Mouse (Mus musculus) liver, embryonic 13.5 days (tissue): ENCODE data around the gene Slc39a3. TPM values are rescaled to one million over a fixed set of nuclear protein-coding genes. Genes with fewer than 3 reads are reported as not detected.

Experiments used
- ATAC-seq: fragments of 200-750 bp; cut with Nextera tagmentation; 2 replicates; pipeline ENCODE4 v1.8.0; 2017; ENCODE audit warnings: low read depth, mild to moderate bottlenecking, moderate number of reproducible peaks, moderate library complexity
- DNase-seq: peaks from one replicate; pipeline ENCODE4 v3.0.0; 2022
- H3K27ac ChIP-seq: fragments of 300-500 bp; sonication (generic); 2 replicates; pipeline ENCODE4 v1.5.1; 2015; ENCODE audit warnings: moderate library complexity, mild to moderate bottlenecking, inconsistent platforms
- H3K27me3 ChIP-seq: fragments of 300-500 bp; sonication (generic); 2 replicates; pipeline ENCODE4 v1.6.1; 2015; ENCODE audit warnings: mild to moderate bottlenecking, inconsistent platforms
- H3K36me3 ChIP-seq: fragments of 300-500 bp; sonication (generic); 2 replicates; pipeline ENCODE4 v1.6.1; 2015; ENCODE audit warnings: mild to moderate bottlenecking, inconsistent platforms
- H3K4me1 ChIP-seq: fragments of 300-500 bp; sonication (generic); replicated peaks from 2 replicates; pipeline ENCODE4 v1.6.1; 2015; ENCODE audit warnings: inconsistent platforms
- H3K4me2 ChIP-seq: fragments of 300-500 bp; sonication (generic); 2 replicates; pipeline ENCODE4 v1.6.1; 2015; ENCODE audit warnings: inconsistent platforms, mild to moderate bottlenecking, moderate library complexity
- H3K4me3 ChIP-seq: fragments of 300-500 bp; sonication (generic); replicated peaks from 2 replicates; pipeline ENCODE4 v1.5.1; 2015; ENCODE audit warnings: mild to moderate bottlenecking, inconsistent platforms
- H3K9ac ChIP-seq: fragments of 300-500 bp; sonication (generic); 2 replicates; pipeline ENCODE4 v1.6.1; 2015; ENCODE audit warnings: mild to moderate bottlenecking, inconsistent platforms
- H3K9me3 ChIP-seq: fragments of 300-500 bp; sonication (generic); replicated peaks from 2 replicates; pipeline ENCODE4 v1.6.1; 2016; ENCODE audit warnings: inconsistent platforms
- WGBS: fragments of 180-500 bp; shearing (Covaris S2); methylation state at CpG from one replicate; pipeline ENCODE4 v1.1.7; 2015; ENCODE audit not compliant: insufficient replicate concordance; 5-methylcytosine and 5-hydroxymethylcytosine counted together
- polyA plus RNA-seq: library from polyadenylated mRNA; unstranded; fragments of >200 nt; fragmentation: Nextera tagmentation; extraction: Ambion mirVana; gene quantifications from 2 replicates; pipeline ENCODE4 v1.2.1, GENCODE M21; 2015

Slc39a3 gene
- polyA plus RNA-seq, 1 experiment from 2014 or later: 5.7 TPM

GRCm38 (mm10) chr10:81041458-81042175 is 4.4 kb upstream of the Slc39a3 start:
- ATAC-seq (no peak), DNase-seq (peak; percentile 42)
- no peak overlapping the region for H3K4me2 ChIP-seq
- no peak overlapping the region for H3K27ac ChIP-seq
- H3K9ac ChIP-seq: no peak overlapping the region
- no peak overlapping the region for H3K4me3 ChIP-seq
- 30% methylated on average over 13 of the region's 13 CpGs for WGBS
- no peaks in the 10 kb centered on the region for H3K27me3 ChIP-seq
- H3K36me3 ChIP-seq: peaks cover 38% of the 10 kb centered on the region
- peaks cover 8% of the 10 kb centered on the region for H3K4me1 ChIP-seq
- H3K9me3 ChIP-seq: no peaks in the 10 kb centered on the region

- Histone ChIP-seq H3K4me3 (peak overlapping the region; percentile 80; the same call in 1 of the 2 replicates), H3K27ac (no peak overlapping the region), H3K4me1 (peaks cover 8% of the 10 kb centered on the region), H3K4me2 (peak overlapping the region; percentile 78), H3K9ac (no peak overlapping the region), H3K9me3 (no peaks in the 10 kb centered on the region), H3K36me3 (peaks cover 10% of the 10 kb centered on the region), H3K27me3 (no peaks in the 10 kb centered on the region)
- no peak for DNase-seq
- 71% methylated on average over 7 of the region's 7 CpGs for WGBS
- ATAC-seq: no peak
Measured at GRCm38 (mm10) chr10:81036251-81036650, 975 bp downstream of the Slc39a3 start.

- Histone ChIP-seq H3K9me3 (no peaks in the 10 kb centered on the region), H3K27ac (no peak overlapping the region), H3K4me1 (peaks cover 11% of the 10 kb centered on the region), H3K4me3 (no peak overlapping the region), H3K9ac (no peak overlapping the region), H3K27me3 (no peaks in the 10 kb centered on the region), H3K36me3 (peaks cover 14% of the 10 kb centered on the region), H3K4me2 (no peak overlapping the region)
- DNase-seq (no peak), ATAC-seq (no peak)
- 68% methylated on average over 10 of the region's 10 CpGs for WGBS
Measured at GRCm38 (mm10) chr10:81033586-81033985, 3.6 kb downstream of the Slc39a3 start.

- Histone ChIP-seq H3K9me3 (no peaks in the 10 kb centered on the region), H3K27ac (no peak overlapping the region), H3K4me3 (no peak overlapping the region), H3K4me1 (peaks cover 13% of the 10 kb centered on the region), H3K9ac (no peak overlapping the region), H3K36me3 (peaks cover 14% of the 10 kb centered on the region), H3K4me2 (no peak overlapping the region), H3K27me3 (peaks cover 24% of the 10 kb centered on the region)
- WGBS: 64% methylated on average over 10 of the region's 10 CpGs
- ATAC-seq (no peak), DNase-seq (no peak)
Measured at GRCm38 (mm10) chr10:81029031-81029430, 8.2 kb downstream of the Slc39a3 start.

GRCm38 (mm10) chr10:81028219-81028618 is 9.0 kb downstream of the Slc39a3 start:
- ATAC-seq (no peak), DNase-seq (no peak)
- Histone ChIP-seq H3K27me3 (peaks cover 33% of the 10 kb centered on the region), H3K4me3 (no peak overlapping the region), H3K36me3 (peaks cover 14% of the 10 kb centered on the region), H3K4me2 (no peak overlapping the region), H3K9me3 (no peaks in the 10 kb centered on the region), H3K9ac (no peak overlapping the region), H3K4me1 (peaks cover 13% of the 10 kb centered on the region), H3K27ac (no peak overlapping the region)

- Histone ChIP-seq H3K27ac (no peak overlapping the region), H3K4me1 (peaks cover 13% of the 10 kb centered on the region), H3K36me3 (peaks cover 11% of the 10 kb centered on the region), H3K9me3 (no peaks in the 10 kb centered on the region), H3K4me3 (no peak overlapping the region), H3K27me3 (peaks cover 41% of the 10 kb centered on the region), H3K9ac (no peak overlapping the region), H3K4me2 (no peak overlapping the region)
- 38% methylated on average over 4 of the region's 4 CpGs for WGBS
- DNase-seq (no peak), ATAC-seq (no peak)
Measured at GRCm38 (mm10) chr10:81027331-81027730, 9.9 kb downstream of the Slc39a3 start.

- peaks cover 13% of the 10 kb centered on the region for H3K4me1 ChIP-seq
- ATAC-seq (no peak), DNase-seq (no peak)
- H3K4me2 ChIP-seq: no peak overlapping the region
- peaks cover 9% of the 10 kb centered on the region for H3K36me3 ChIP-seq
- peaks cover 46% of the 10 kb centered on the region for H3K27me3 ChIP-seq
- WGBS: 81% methylated on average over 5 of the region's 5 CpGs
- no peak overlapping the region for H3K4me3 ChIP-seq
- no peaks in the 10 kb centered on the region for H3K9me3 ChIP-seq
- no peak overlapping the region for H3K9ac ChIP-seq
- no peak overlapping the region for H3K27ac ChIP-seq
Measured at GRCm38 (mm10) chr10:81026857-81027256, 10.4 kb downstream of the Slc39a3 start.

- H3K27ac ChIP-seq: no peak within 1 kb of the TSS
- H3K9ac ChIP-seq: no peak within 1 kb of the TSS
- H3K27me3 ChIP-seq: peaks cover 57% of the 10 kb centered on the region
- H3K4me1 ChIP-seq: peaks cover 13% of the 10 kb centered on the region
- H3K4me2 ChIP-seq: peak within 1 kb of the TSS; percentile 51
- H3K9me3 ChIP-seq: no peaks in the 10 kb centered on the region
- no peaks in the 10 kb centered on the region for H3K36me3 ChIP-seq
- peak within 1 kb of the TSS; percentile 20; the same call in 1 of the 2 replicates for H3K4me3 ChIP-seq
- no peak for ATAC-seq
- no peak for DNase-seq
- whole genome bisulfite sequencing: 49% methylated on average over 12 of the region's 12 CpGs
Measured at GRCm38 (mm10) chr10:81025639-81026275, 11.5 kb downstream of the Slc39a3 start, which contains the start of gene Diras1. Gene Diras1, minus strand, starts transcription at chr10:81025662.

- Histone ChIP-seq H3K9ac (no peak overlapping the region), H3K4me1 (peaks cover 13% of the 10 kb centered on the region), H3K9me3 (no peaks in the 10 kb centered on the region), H3K4me2 (peak overlapping the region; percentile 51), H3K36me3 (no peaks in the 10 kb centered on the region), H3K4me3 (peak overlapping the region; percentile 20; the same call in 1 of the 2 replicates), H3K27me3 (peaks cover 63% of the 10 kb centered on the region), H3K27ac (no peak overlapping the region)
- ATAC-seq (no peak), DNase-seq (no peak)
- 3% methylated on average over 38 of the region's 43 CpGs for WGBS
Measured at GRCm38 (mm10) chr10:81025047-81025621, 12.1 kb downstream of the Slc39a3 start.

- 58% methylated on average over 5 of the region's 5 CpGs for WGBS
- no peak for ATAC-seq
- H3K4me3 ChIP-seq: no peak overlapping the region
Measured at GRCm38 (mm10) chr10:81024346-81024937, 12.8 kb downstream of the Slc39a3 start.

GRCm38 (mm10) chr10:81022744-81023143 is 14.5 kb downstream of the Slc39a3 start:
- no peak overlapping the region for H3K4me2 ChIP-seq
- no peaks in the 10 kb centered on the region for H3K36me3 ChIP-seq
- DNase-seq: no peak
- peaks cover 10% of the 10 kb centered on the region for H3K4me1 ChIP-seq
- WGBS: 43% methylated on average over 8 of the region's 8 CpGs
- no peak overlapping the region for H3K4me3 ChIP-seq
- H3K27me3 ChIP-seq: peaks cover 64% of the 10 kb centered on the region
- no peak overlapping the region for H3K27ac ChIP-seq
- no peaks in the 10 kb centered on the region for H3K9me3 ChIP-seq
- H3K9ac ChIP-seq: no peak overlapping the region
- ATAC-seq: no peak

More at GRCm38 (mm10) chr10:81024346-81024937, 12.8 kb downstream of the Slc39a3 start:
- Histone ChIP-seq H3K27me3 (peaks cover 64% of the 10 kb centered on the region), H3K9me3 (no peaks in the 10 kb centered on the region), H3K4me2 (no peak overlapping the region), H3K36me3 (no peaks in the 10 kb centered on the region), H3K27ac (no peak overlapping the region), H3K4me1 (peaks cover 13% of the 10 kb centered on the region), H3K9ac (no peak overlapping the region)
- no peak for DNase-seq
